Comparison of ENCODE assay signal across 23 mouse cellular contexts in genomic region chr2:151907020-151907419, GRCm38 (mm10). TPM values are rescaled to one million over a fixed set of nuclear protein-coding genes. Genes with fewer than 3 reads are reported as not detected.
DNase-seq lines count a peak whose midpoint lies in the region; TF ChIP-seq lines count a peak whose summit lies in the region.
"Had no signal": no experiment of that assay in that cellular context is flagged by ENCODE, and none has a peak within 500 bp of the region (broad histone marks: within the 10 kb centered on the region; RNA-seq: fewer than 3 reads in every experiment).

No protein-coding gene starts in this region.

- no peak overlapping the region for H3K27ac ChIP-seq in gastrocnemius, adult 2 months
- H3K27ac ChIP-seq in embryonic fibroblast, embryonic 13.5 days (ENCODE audit: insufficient read depth, low read length): 0 out of 2 replicates have a peak overlapping the region, but pooled peaks have one; percentile 17
- H3K27ac ChIP-seq: embryonic facial prominence, embryonic 13.5 days; embryonic facial prominence, embryonic 15.5 days; forebrain, embryonic 13.5 days; forebrain, embryonic 15.5 days had no signal

- H3K4me1 ChIP-seq in embryonic fibroblast, embryonic 13.5 days (ENCODE audit: control insufficient read depth, insufficient read depth, low read length): peaks cover 5% of the 10 kb centered on the region
- H3K4me1 ChIP-seq: forebrain, embryonic 13.5 days; forebrain, embryonic 15.5 days had no signal

- intact Hi-C loops in gastrocnemius, adult 2 months (cut with DNase I): no loop called here

- TF ChIP-seq CTCF in gastrocnemius, adult 2 months (IDR thresholded peaks at IDR 0.05): no peak
- TF ChIP-seq CTCF in embryonic fibroblast, embryonic 13.5 days (IDR thresholded peaks at IDR 0.05; ENCODE audit: borderline replicate concordance, insufficient read depth, low read length): no peak

- H3K4me3 ChIP-seq in gastrocnemius, adult 2 months: no peak overlapping the region
- H3K4me3 ChIP-seq in embryonic fibroblast, embryonic 13.5 days (ENCODE audit: insufficient read depth, low read length): no peak overlapping the region
- H3K4me3 ChIP-seq: embryonic facial prominence, embryonic 13.5 days; embryonic facial prominence, embryonic 15.5 days; forebrain, embryonic 13.5 days; forebrain, embryonic 15.5 days had no signal

- no peak for TF ChIP-seq POLR2A in embryonic fibroblast, embryonic 13.5 days (IDR thresholded peaks at IDR 0.05; ENCODE audit: low read depth, low read length)

- DNase-seq in gastrocnemius, adult 2 months: peak; percentile 8
- DNase-seq in gastrocnemius, postnatal 10 days: no peak
- DNase-seq in 3T3-L1 (ENCODE audit: low read depth, low spot score) (peak; percentile 79), NIH3T3 (ENCODE audit: low read depth) (peak; percentile 63), MN1 (ENCODE audit: low spot score) (no peak)
- DNase-seq in embryo, embryonic 10 days (ENCODE audit: low spot score): no peak
- DNase-seq: adrenal gland, adult 8-10 months; adrenal gland, postnatal 14 days; adrenal gland, postnatal 36 days; cerebellum, adult 11-12 months; cerebellum, adult 2 months; cerebellum, adult 9-10 months; cerebellum, postnatal 10 days; cerebellum, postnatal 25 days; embryo, embryonic 11 days; forebrain, postnatal 0 days had no signal

RNA-seq across cellular contexts. Expression of gene Angpt4, which starts 4.0 kb away (rescaled TPM):
- total RNA-seq in gastrocnemius, adult 2 months (2021): under 1 TPM in 1 of 2 experiments, not detected in 1; 0.20 TPM
- total RNA-seq in gastrocnemius, postnatal 10 days (2021): under 1 TPM; 0.26 to 0.47 TPM
- polyA plus RNA-seq in embryonic fibroblast, embryonic 13.5 days (2011; ENCODE audit: insufficient read length, low read depth, missing spikeins): 2.1 and 4.8 TPM in 2 replicates
- total RNA-seq: MEL had no signal
- polyA plus RNA-seq: forebrain, embryonic 11.5 days; forebrain, embryonic 13.5 days; forebrain, embryonic 15.5 days had no signal

Comparison
In these comparisons a context has a peak if more than half of its experiments do, and no peak if none do; other contexts are left out.
1. DNase-seq: peak in gastrocnemius, adult 2 months (single experiment), 3T3-L1 (single experiment) and NIH3T3 (single experiment); none in gastrocnemius, postnatal 10 days (single experiment), MN1 (single experiment) and embryo, embryonic 10 days (single experiment).